Mouse (Mus musculus): ENCODE measurements at regions not wholly inside any gene's neighbourhood (a gene's known extent, or its start where the extent isn't known, plus 50 kb on each side); places are given as distances from the start of the nearest gene placed in this dataset.
A peak's percentile ranks its signal among the peaks of the same experiment; 100 is the strongest.

GRCm38 (mm10) chr17:4296521-4297155 is 600.6 kb upstream of the Nox3 start:
- peak; percentile 39 to 65 for DNase-seq (ENCODE audit: low spot score in 2 of 2)

- DNase-seq (ENCODE audit: low spot score in 2 of 2): no peak
Measured at GRCm38 (mm10) chr17:4297156-4297535, 601.1 kb upstream of the Nox3 start.

- DNase-seq (ENCODE audit: low spot score in 2 of 2): no peak
Measured at GRCm38 (mm10) chr17:4301142-4301853, 605.2 kb upstream of the Nox3 start.

GRCm38 (mm10) chr17:4311785-4312379 is 615.8 kb upstream of the Nox3 start:
- DNase-seq (ENCODE audit: low spot score in 2 of 2): no peak

GRCm38 (mm10) chr17:4319141-4319540 is 623.1 kb upstream of the Nox3 start:
- DNase-seq (ENCODE audit: low spot score in 2 of 2): no peak

GRCm38 (mm10) chr17:4328810-4329209 is 632.7 kb upstream of the Nox3 start:
- DNase-seq (ENCODE audit: low spot score in 2 of 2): no peak

GRCm38 (mm10) chr17:4331650-4332049 is 635.6 kb upstream of the Nox3 start:
- no peak for DNase-seq (ENCODE audit: low spot score in 2 of 2)

- no peak for DNase-seq (ENCODE audit: low spot score in 2 of 2)
Measured at GRCm38 (mm10) chr17:4333091-4333490, 637.0 kb upstream of the Nox3 start.

GRCm38 (mm10) chr17:4353018-4353417 is 641.1 kb upstream of the Arid1b start:
- no peak for DNase-seq (ENCODE audit: low spot score in 2 of 2)

- peak; percentile 18 to 63 for DNase-seq (ENCODE audit: low spot score in 2 of 2)
Measured at GRCm38 (mm10) chr17:4355506-4356218, 638.5 kb upstream of the Arid1b start.

- DNase-seq (ENCODE audit: low spot score in 2 of 2): no peak
Measured at GRCm38 (mm10) chr17:4360413-4361320, 633.5 kb upstream of the Arid1b start.

- DNase-seq (ENCODE audit: low spot score in 2 of 2): no peak
Measured at GRCm38 (mm10) chr17:4365811-4366210, 628.3 kb upstream of the Arid1b start.

GRCm38 (mm10) chr17:4380449-4380848 is 613.7 kb upstream of the Arid1b start:
- DNase-seq (ENCODE audit: low spot score in 2 of 2): no peak

- DNase-seq (ENCODE audit: low spot score in 2 of 2): no peak
Measured at GRCm38 (mm10) chr17:4380873-4381272, 613.3 kb upstream of the Arid1b start.

- DNase-seq (ENCODE audit: low spot score in 2 of 2): no peak
Measured at GRCm38 (mm10) chr17:4381896-4382685, 612.0 kb upstream of the Arid1b start.

GRCm38 (mm10) chr17:4382716-4383115 is 611.4 kb upstream of the Arid1b start:
- no peak for DNase-seq (ENCODE audit: low spot score in 2 of 2)

GRCm38 (mm10) chr17:4387616-4388015 is 606.5 kb upstream of the Arid1b start:
- no peak for DNase-seq (ENCODE audit: low spot score in 2 of 2)

- DNase-seq (ENCODE audit: low spot score in 2 of 2): no peak
Measured at GRCm38 (mm10) chr17:4390012-4390411, 604.1 kb upstream of the Arid1b start.

GRCm38 (mm10) chr17:4390577-4390976 is 603.6 kb upstream of the Arid1b start:
- no peak for DNase-seq (ENCODE audit: low spot score in 2 of 2)

- DNase-seq (ENCODE audit: low spot score in 2 of 2): no peak
Measured at GRCm38 (mm10) chr17:4391210-4391609, 602.9 kb upstream of the Arid1b start.

GRCm38 (mm10) chr17:4396119-4396518 is 598.0 kb upstream of the Arid1b start:
- no peak for DNase-seq (ENCODE audit: low spot score in 2 of 2)
